Mouse (Mus musculus) testis, adult 2 months (tissue): ENCODE data around the gene Thsd7a. TPM values are rescaled to one million over a fixed set of nuclear protein-coding genes. Genes with fewer than 3 reads are reported as not detected.

Experiments used
- H3K27ac ChIP-seq: fragments of 200-500 bp; 2 replicates; pipeline ENCODE4 v1.5.1; 2012; ENCODE audit warnings: low read depth, low read length; ENCODE audit not compliant: control insufficient read depth, insufficient read depth
- H3K27me3 ChIP-seq: fragments of 200-500 bp; 2 replicates; pipeline ENCODE4 v1.6.1; 2012; ENCODE audit warnings: mild to moderate bottlenecking, low read length, moderate library complexity; ENCODE audit not compliant: control insufficient read depth, insufficient read depth
- H3K36me3 ChIP-seq: fragments of 200-500 bp; 2 replicates; pipeline ENCODE4 v1.6.1; 2012; ENCODE audit warnings: mild to moderate bottlenecking, low read length; ENCODE audit not compliant: control insufficient read depth, insufficient read depth
- H3K4me1 ChIP-seq: fragments of 200-500 bp; 2 replicates; pipeline ENCODE4 v1.6.1; 2012; ENCODE audit warnings: low read length; ENCODE audit not compliant: control insufficient read depth, insufficient read depth
- H3K4me3 ChIP-seq: fragments of 200-500 bp; 2 replicates; pipeline ENCODE4 v1.5.1; 2012; ENCODE audit warnings: low read depth, mild to moderate bottlenecking, low read length, moderate library complexity, mixed read lengths; ENCODE audit not compliant: control insufficient read depth
- CTCF ChIP-seq: fragments of 200-500 bp; IDR thresholded peaks from 2 replicates; pipeline ENCODE4 v1.5.1; 2012; ENCODE audit warnings: low read depth, mild to moderate bottlenecking, inconsistent platforms, low read length, moderate library complexity; ENCODE audit not compliant: control insufficient read depth, insufficient read depth, insufficient replicate concordance
- POLR2A ChIP-seq: fragments of 200-500 bp; IDR thresholded peaks from 2 replicates; pipeline ENCODE4 v1.6.1; 2012; ENCODE audit warnings: low read depth, mild to moderate bottlenecking, inconsistent platforms, low read length, moderate library complexity; ENCODE audit not compliant: control insufficient read depth
- polyA plus RNA-seq: library from polyadenylated mRNA; depleted of rRNA; stranded (reverse); fragments of >200 nt; gene quantifications from 2 replicates; pipeline ENCODE4 v1.2.3, GENCODE M21; 2012

Gene Thsd7a
- polyA plus RNA-seq, 1 experiment: 3.0 TPM

DNA sequence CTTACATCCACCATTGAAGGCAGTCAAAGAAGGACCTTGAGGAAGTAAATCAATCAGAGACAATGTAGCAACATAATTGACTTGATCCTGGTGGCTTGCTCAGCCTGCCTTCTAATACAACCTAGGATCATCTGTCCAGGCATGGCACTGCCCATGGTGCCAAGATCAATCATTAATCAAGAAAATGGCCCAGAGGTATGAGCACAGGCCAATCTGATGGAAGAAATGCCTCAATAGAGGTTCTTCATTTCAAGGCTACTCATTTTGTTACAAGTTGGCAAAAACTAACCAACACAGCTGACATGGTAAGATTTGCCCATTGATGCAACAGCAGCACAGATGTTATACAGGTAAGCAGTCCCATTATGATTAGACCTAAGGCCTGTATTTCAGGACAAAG, 309.6 kb downstream of the Thsd7a start:
- Histone ChIP-seq H3K27me3 (no peaks in the 10 kb centered on the region), H3K4me3 (no peak overlapping the region), H3K4me1 (no peaks in the 10 kb centered on the region), H3K27ac (no peak overlapping the region), H3K36me3 (no peaks in the 10 kb centered on the region)
- TF ChIP-seq CTCF (no peak), POLR2A (no peak)

DNA sequence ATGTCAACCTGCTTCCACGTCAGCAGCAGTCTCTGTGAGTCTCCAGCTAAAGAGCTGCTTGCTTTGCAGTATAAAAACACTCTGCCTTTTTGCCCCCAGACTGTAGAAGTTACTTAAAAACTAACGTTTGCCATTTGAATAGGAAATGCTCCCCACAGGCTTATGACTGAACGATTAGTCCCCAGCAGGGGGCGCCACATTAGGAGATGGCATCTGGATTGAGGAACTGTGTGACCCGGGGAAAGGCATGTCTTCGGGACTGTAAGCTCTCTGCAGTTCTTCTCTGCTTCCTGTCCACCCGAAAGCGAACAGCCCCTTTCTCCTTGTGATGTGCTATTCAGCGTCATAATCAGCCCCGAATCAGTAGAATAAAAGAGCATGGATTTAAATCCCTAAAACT, 330.1 kb downstream of the Thsd7a start:
- Histone ChIP-seq H3K4me3 (peak overlapping the region; percentile 46), H3K27me3 (no peaks in the 10 kb centered on the region), H3K27ac (no peak overlapping the region), H3K36me3 (no peaks in the 10 kb centered on the region), H3K4me1 (no peaks in the 10 kb centered on the region)
- TF ChIP-seq POLR2A (no peak), CTCF (peak; percentile 44; the same call in 1 of the 2 replicates)

DNA sequence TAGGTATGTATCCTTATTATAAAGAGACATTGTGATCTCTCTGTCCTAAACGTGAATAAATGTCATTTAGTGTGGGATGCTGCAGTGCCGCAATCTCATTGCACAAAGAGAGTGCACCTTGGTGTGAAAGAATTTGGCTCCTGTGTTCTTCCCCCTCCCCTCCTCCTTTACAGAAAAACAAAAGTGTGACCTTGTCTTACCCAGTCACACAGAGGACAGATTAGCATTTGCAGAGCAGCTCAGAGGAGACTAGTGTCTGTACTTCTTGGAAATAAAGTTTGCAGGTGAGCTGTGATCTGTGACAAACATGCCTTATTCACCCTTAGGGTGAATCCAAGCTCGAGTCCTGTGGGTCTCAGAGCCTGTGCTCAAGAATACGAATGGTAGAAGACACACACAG, 332.2 kb downstream of the Thsd7a start:
- no peak for TF ChIP-seq CTCF
- no peak for TF ChIP-seq POLR2A
- Histone ChIP-seq H3K27ac (no peak overlapping the region), H3K27me3 (no peaks in the 10 kb centered on the region), H3K4me3 (no peak overlapping the region), H3K36me3 (no peaks in the 10 kb centered on the region), H3K4me1 (no peaks in the 10 kb centered on the region)

DNA sequence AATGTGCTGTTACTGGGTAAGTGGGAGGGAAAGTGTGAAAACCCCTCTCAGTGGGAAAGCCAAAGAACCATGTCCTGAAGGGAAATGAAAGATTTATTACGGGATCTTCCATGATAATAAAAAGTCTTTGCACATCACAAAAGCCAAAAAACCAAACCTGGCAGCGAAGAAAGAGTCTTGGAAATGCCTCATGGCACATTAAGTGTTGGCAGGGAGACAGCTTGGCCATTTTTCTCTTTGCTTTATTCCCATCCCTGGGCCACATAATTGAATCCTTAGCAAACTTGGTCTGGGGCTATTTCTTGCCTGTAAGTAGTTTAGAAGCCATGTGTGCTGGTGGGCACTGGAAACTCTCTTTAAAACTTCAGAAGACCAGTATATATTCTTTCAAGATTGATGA, 344.8 kb downstream of the Thsd7a start:
- no peaks in the 10 kb centered on the region for H3K4me1 ChIP-seq
- H3K4me3 ChIP-seq: no peak overlapping the region
- H3K36me3 ChIP-seq: no peaks in the 10 kb centered on the region
- no peak overlapping the region for H3K27ac ChIP-seq
- TF ChIP-seq POLR2A (no peak), CTCF (no peak)
- H3K27me3 ChIP-seq: no peaks in the 10 kb centered on the region

DNA sequence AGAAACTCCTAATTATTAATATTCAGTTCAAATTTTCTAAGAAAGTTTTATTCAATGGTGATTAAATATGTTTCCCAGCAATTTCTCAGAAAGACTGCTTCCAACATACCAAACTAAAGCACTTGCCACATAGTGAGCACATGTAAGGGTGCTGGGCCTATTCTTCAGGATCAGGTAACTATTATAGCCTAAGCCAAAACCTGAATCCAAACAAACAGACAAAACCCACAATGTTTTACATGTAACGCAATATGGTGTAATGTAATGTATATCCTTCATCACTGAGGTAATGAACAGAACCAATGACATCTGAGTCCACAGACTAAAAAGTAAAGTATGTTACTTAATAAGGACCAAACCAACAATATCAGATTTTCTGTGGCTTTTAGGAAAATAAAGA, 346.2 kb downstream of the Thsd7a start:
- Histone ChIP-seq H3K36me3 (no peaks in the 10 kb centered on the region), H3K4me1 (no peaks in the 10 kb centered on the region), H3K27ac (no peak overlapping the region), H3K27me3 (no peaks in the 10 kb centered on the region), H3K4me3 (no peak overlapping the region)
- TF ChIP-seq CTCF (no peak), POLR2A (no peak)

DNA sequence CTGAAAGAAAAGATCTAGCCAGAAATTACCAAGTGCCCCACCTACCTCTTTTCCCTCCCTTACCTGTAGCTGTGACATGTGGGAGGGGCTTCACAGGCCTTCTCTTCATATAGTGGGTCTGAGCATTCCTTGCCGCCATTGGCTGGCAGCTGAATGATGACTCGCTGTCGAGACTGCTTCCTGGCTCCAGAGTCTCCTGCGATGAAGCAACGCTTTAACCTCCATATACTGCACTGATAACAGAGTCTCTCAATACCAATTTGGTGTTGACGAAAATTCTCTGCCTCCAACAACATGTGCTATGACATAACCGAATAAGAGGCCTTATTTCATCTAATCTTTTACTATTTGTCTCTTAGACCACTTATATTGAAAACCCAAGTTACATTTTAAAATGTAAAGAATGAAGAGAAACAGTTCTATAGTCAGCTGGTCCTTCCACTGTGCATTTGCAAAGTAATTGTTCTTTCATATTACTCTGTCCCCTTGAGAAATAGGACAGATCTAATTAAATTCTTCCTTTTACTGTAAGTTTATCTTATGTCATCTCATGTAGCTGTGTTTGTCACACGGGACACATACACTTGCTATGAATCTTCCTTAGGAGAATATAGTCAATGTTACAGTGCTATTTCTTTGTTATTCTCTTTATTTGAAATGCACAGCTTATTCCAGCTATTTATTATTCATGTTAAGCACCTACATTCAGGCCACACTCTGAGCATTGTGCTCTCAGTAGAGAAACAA, 351.3 kb downstream of the Thsd7a start:
- H3K27me3 ChIP-seq: no peaks in the 10 kb centered on the region
- H3K4me3 ChIP-seq: no peak overlapping the region
- H3K27ac ChIP-seq: no peak overlapping the region
- TF ChIP-seq CTCF: no peak
- TF ChIP-seq POLR2A: no peak
- no peaks in the 10 kb centered on the region for H3K36me3 ChIP-seq
- H3K4me1 ChIP-seq: no peaks in the 10 kb centered on the region

DNA sequence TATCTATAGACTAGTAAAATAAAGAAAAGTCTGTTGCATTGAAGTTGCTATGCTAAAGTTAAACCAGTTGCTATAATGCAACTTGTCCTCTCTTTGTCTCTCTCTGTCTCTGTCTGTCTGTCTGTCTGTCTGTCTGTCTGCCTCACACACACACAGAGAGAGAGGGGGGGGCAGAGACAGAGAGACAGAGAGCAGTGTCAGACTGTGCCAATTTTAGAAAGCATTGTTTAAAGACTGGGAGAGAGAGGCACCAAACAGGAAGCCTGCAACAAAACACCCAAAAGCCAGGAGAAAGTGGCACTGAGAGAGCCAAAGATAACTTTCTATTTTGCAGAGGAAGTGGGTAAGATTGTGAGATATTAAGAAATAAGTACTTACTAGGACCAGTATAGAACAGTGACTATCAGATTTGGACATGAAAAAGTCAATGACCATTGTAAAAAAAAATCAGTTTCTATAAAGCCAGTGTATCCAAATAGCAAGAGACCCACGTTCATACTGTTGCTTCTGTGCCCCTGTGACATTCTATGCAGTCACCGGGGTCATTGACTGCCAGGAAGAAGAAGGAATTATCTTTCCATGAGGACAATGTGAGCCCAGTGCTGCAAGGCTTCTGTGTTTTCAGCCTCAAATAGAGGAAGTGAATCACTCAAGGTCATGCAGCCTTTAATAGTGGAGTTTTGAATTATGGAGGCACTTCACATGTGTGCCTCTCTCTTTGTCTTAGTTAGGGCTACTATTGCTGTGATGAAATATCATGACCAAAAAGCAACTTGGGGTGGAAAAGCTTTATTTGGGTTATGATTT, 355.4 kb downstream of the Thsd7a start:
- no peak overlapping the region for H3K4me3 ChIP-seq
- no peak overlapping the region for H3K27ac ChIP-seq
- no peaks in the 10 kb centered on the region for H3K36me3 ChIP-seq
- H3K4me1 ChIP-seq: no peaks in the 10 kb centered on the region
- no peak for TF ChIP-seq CTCF
- TF ChIP-seq POLR2A: no peak
- H3K27me3 ChIP-seq: no peaks in the 10 kb centered on the region
